Mouse (Mus musculus) T-cell, adult 2 months (primary cell): Measurements from ENCODE around the gene Rgs7bp.

Experiments used
- DNase-seq: peaks from one replicate; pipeline ENCODE4 v3.0.0; 2022; ENCODE audit warnings: low spot score

Gene Rgs7bp

DNA sequence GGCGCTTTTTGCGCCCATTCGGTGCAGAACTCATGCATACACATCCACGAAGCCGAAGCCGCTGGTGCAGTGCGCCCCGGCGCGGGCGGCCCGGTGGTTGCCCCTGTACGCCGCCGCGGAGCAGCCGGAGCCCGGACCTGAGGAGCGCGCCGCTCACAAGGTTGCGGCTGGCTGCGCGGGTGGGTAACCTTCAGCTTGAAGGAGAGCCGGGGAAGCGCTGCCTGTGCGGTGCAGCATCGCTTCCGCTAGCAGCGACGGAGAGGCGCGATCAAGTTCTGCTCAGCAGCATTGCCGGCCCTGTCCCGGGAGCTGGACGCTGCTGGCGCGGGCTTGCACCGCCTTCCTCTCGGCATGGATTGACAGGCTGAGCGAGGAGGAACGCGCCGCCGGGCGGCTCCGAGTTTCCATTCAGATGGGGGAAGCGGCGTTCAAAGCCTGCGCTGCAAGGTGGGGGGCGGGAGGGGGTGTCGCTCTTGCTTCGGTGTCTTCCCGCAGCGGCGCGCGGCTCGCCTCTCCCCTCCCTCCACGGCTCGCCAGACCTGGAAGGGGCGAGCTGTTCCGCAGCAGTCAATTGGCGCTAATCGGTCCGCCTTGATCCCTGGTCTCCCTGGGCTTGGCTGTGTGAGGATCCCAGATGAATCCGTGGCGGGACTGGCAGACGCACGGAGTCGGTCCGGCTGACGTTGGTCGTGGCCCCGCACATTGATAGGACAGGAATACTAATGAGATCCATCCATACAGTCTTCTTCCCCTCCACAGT lies at the start of gene Rgs7bp:
Gene Rgs7bp (minus strand): TSS at position 750 of the 760 bp plus-strand sequence.
- DNase-seq, result peak; percentile 20

- DNase-seq, result no peak
These were observed 49.7 kb upstream of the Rgs7bp start for GRCm38 (mm10) chr13:105104385-105104784.

DNA sequence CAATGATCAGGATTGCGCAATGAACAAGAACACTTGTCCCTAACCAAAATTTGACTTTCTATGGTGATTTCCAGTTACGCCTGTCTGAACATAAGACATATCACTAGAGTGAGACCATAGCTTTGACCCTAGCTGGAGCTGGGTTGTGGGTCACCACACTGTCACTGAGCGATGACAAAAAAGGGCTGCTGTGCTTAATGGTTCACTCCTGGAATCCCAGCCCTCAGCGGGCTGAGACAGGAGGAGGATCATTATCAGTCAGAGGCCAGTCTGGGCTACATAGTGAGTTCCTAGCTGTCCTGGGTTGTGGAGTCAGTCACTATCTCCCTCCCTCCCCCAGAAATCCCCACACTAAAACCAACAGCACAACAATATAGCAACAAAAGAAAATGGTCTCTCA lies 46.0 kb upstream of the Rgs7bp start:
- no peak for DNase-seq

GRCm38 (mm10) chr13:105096316-105096715 lies 41.6 kb upstream of the Rgs7bp start:
- DNase-seq, result no peak

- DNase-seq, result no peak
These were observed 34.5 kb upstream of the Rgs7bp start for GRCm38 (mm10) chr13:105089276-105089675.

- DNase-seq, result no peak
These were observed 27.1 kb upstream of the Rgs7bp start, which contains the start of gene 4933425L06Rik for GRCm38 (mm10) chr13:105081862-105082261. Gene 4933425L06Rik, plus strand, starts transcription at chr13:105082122.

GRCm38 (mm10) chr13:105066890-105067845 lies 12.4 kb upstream of the Rgs7bp start:
- DNase-seq, result peak; percentile 13

GRCm38 (mm10) chr13:105066119-105066518 lies 11.4 kb upstream of the Rgs7bp start:
- DNase-seq, result no peak

DNA sequence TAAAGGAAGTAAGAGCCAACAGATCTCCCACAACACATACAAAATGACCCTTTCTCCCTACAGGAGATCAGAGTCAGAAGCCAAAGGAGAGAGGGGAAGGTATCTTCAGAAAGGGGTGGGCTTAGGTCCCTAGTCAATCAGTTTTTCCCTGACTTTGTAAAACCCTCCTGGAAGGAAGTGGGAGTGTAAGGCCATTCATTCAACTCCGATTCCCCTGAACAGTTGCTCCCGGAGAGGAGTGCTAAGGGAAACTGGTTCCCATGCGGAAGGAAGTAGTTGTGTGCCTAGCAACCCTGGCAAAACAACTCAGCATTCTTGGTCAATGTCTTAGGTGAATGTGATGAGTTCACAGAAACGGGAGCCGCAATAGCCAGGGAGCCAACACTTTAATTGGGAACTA lies 644 bp upstream of the Rgs7bp start:
- DNase-seq, result no peak

DNA sequence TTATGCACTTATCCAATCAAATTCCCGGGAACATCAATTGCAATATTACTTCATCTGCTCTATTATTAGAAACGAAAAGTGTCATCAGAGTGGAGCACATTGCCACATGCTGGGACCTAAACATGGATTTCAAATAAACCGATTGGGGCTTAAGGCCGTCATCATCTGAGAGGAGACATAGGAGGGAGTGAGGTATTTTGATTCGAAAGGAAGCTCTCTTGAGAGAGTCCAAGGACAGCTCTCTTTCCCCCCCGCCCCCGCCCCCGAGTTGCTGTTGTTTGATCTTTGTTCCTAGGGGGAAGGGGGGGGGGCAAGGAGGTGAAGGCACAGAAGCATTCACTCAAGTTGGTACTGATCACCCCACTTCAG lies 195 bp upstream of the Rgs7bp start:
- no peak for DNase-seq

GRCm38 (mm10) chr13:105053618-105054017 lies 1.1 kb downstream of the Rgs7bp start:
- no peak for DNase-seq

GRCm38 (mm10) chr13:105051432-105051831 lies 3.3 kb downstream of the Rgs7bp start:
- DNase-seq, result no peak

GRCm38 (mm10) chr13:105048662-105049061 lies 6.1 kb downstream of the Rgs7bp start:
- no peak for DNase-seq

GRCm38 (mm10) chr13:105047377-105047776 lies 7.4 kb downstream of the Rgs7bp start:
- no peak for DNase-seq

GRCm38 (mm10) chr13:105043882-105044281 lies 10.8 kb downstream of the Rgs7bp start:
- no peak for DNase-seq

DNA sequence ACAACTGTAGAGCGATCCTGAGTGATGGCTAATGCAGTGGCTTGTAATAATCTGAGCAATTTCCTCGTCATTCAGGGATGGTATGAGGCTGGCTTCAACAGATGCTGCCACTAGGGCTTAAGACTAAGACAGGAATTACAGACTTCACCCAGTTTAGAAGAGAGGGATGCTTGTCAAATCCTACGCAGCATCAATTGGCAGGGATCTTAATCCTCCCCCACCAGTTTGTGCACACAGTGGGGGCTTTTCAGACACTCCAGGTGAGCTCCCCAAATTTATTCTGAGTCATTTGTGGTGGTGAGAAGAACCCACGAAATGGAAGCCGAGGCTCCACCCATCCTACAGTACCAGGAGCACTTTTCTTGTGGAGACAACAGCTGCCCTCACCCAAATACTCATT lies 16.4 kb downstream of the Rgs7bp start:
- DNase-seq, result no peak

DNA sequence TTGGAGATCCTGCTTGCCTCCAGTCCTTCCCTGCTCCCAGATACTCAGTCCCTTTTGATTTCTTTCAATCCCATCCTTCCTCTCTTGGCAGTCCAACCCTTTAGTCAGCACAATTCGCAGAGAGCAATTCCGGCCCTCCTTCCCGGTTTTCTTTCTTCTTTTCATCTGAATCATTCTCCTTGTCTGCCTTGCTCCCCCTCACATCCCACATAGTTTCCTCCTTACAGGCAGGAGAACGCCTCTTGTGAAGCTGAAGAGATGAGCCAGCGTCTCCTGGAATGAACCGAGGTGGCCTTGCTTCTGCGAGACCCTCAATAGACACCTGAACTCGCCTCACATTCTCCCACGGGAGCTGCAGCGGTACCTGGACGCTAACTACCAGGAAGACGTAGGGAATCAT lies 16.9 kb downstream of the Rgs7bp start:
- no peak for DNase-seq

DNA sequence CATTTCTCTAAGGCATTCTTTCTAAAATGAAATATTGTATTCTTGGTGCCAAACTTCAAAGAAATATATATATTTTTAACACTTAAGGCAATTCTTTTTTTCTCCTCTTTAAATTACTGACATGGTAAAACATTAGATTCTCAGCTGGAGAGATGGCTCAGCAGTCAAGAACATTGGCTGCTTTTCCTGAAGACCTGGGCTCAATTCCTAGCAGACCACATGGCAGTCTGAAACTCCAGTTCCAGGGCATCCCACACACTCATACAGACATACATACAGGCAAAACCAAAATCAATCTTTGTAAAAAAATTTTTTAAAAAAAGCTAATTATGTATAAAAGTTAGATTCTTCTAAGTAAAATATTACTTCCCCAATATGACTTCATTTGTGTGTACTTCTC lies 22.8 kb downstream of the Rgs7bp start:
- DNase-seq, result no peak

- DNase-seq, result no peak
These were observed 26.5 kb downstream of the Rgs7bp start for GRCm38 (mm10) chr13:105028276-105028675.

GRCm38 (mm10) chr13:105016577-105016976 lies 38.2 kb downstream of the Rgs7bp start:
- DNase-seq, result no peak

GRCm38 (mm10) chr13:105015710-105016404 lies 38.9 kb downstream of the Rgs7bp start:
- DNase-seq, result no peak

GRCm38 (mm10) chr13:105011300-105011699 lies 43.4 kb downstream of the Rgs7bp start:
- no peak for DNase-seq
